Mouse (Mus musculus): Measurements from ENCODE around the gene Hddc3.

- TF ChIP-seq KAT2A (conservative IDR thresholded peaks at IDR 0.05; ENCODE audit: low read depth, low read length): no peak
- no peak for TF ChIP-seq USF1 (IDR thresholded peaks at IDR 0.05; ENCODE audit: low read depth, low read length)
- TF ChIP-seq POLR2A (IDR thresholded peaks at IDR 0.05; ENCODE audit: control insufficient read depth in 1 of 2, insufficient read depth in 1 of 2, low read depth in 1 of 2, low read length in 2 of 2, poor library complexity in 1 of 2): no peak; a peak in 1 of 4 replicates
- TF ChIP-seq CTCF (IDR thresholded peaks at IDR 0.05 in 2 of 3, conservative IDR thresholded peaks at IDR 0.05 in 1 of 3; ENCODE audit: control insufficient read depth in 1 of 3, insufficient read depth in 1 of 3, low read depth in 2 of 3, low read length in 3 of 3, poor library complexity in 1 of 3, severe bottlenecking in 1 of 3): no peak
- no peak for TF ChIP-seq JUND (IDR thresholded peaks at IDR 0.05; ENCODE audit: low read depth, low read length)
- no peak for TF ChIP-seq USF2 (IDR thresholded peaks at IDR 0.05; ENCODE audit: borderline replicate concordance in 1 of 2, insufficient read depth in 1 of 2, low read depth in 1 of 2, low read length in 2 of 2)
- TF ChIP-seq HCFC1 (IDR thresholded peaks at IDR 0.05; ENCODE audit: low read depth, low read length): no peak
- no peak for TF ChIP-seq EP300 (IDR thresholded peaks at IDR 0.05; ENCODE audit: low read depth in 1 of 2, low read length in 2 of 2)
These were observed 32.1 kb upstream of the Hddc3 start for GRCm38 (mm10) chr7:80310771-80311170.
